Mouse (Mus musculus) CH12.LX (cell line): ENCODE results near the gene Erf. TPM values are rescaled to one million over a fixed set of nuclear protein-coding genes. Genes with fewer than 3 reads are reported as not detected.

ENCODE experiments used
- DNase-seq: peaks from one replicate; pipeline ENCODE4 v3.0.0-alpha.2; 2013; ENCODE audit errors: extremely low read depth
- H3K27ac ChIP-seq: 2 replicates; pipeline ENCODE4 v1.5.1; 2012; ENCODE audit warnings: low read depth, mild to moderate bottlenecking, control low read depth, moderate library complexity; ENCODE audit not compliant: insufficient read depth
- H3K27me3 ChIP-seq: replicated peaks from 2 replicates; pipeline ENCODE3; 2012; ENCODE audit warnings: inconsistent platforms
- H3K36me3 ChIP-seq, 2 experiments: replicated peaks in 1 of 2; 2 replicates each; pipeline versions ENCODE3 to v1.6.1; 2012; ENCODE audit warnings: inconsistent platforms in 1 of 2, low read length in 1 of 2, mild to moderate bottlenecking in 1 of 2, mixed read lengths in 1 of 2, moderate library complexity in 1 of 2; ENCODE audit not compliant: control insufficient read depth in 1 of 2, insufficient read depth in 1 of 2
- H3K4me1 ChIP-seq, 2 experiments: 2 replicates each; pipeline ENCODE4 v1.6.1; 2012; ENCODE audit warnings: inconsistent platforms in 1 of 2, moderate library complexity in 1 of 2; ENCODE audit not compliant: insufficient read depth in 2 of 2, control insufficient read depth in 1 of 2
- H3K4me2 ChIP-seq: 2 replicates; pipeline ENCODE4 v1.6.1; 2012; ENCODE audit warnings: low read depth, mild to moderate bottlenecking, control low read depth; ENCODE audit not compliant: poor library complexity, insufficient read depth, severe bottlenecking
- H3K4me3 ChIP-seq, 3 experiments: fragments of 150-350 bp in 1 of 3; sonication (generic) in 1 of 3; replicated peaks in 1 of 3; 2 replicates each; pipeline versions ENCODE3 to v1.5.1; 2011 to 2012; ENCODE audit warnings: low read depth in 2 of 3, low read length in 2 of 3, mild to moderate bottlenecking in 2 of 3, moderate library complexity in 2 of 3, control low read depth in 1 of 3, improper control_type of control experiment in 1 of 3, inconsistent platforms in 1 of 3, mixed read lengths in 1 of 3; ENCODE audit not compliant: poor library complexity in 1 of 3
- H3K79me2 ChIP-seq: replicated peaks from 2 replicates; pipeline ENCODE4 v1.6.1; 2012; ENCODE audit warnings: mild to moderate bottlenecking, moderate library complexity; ENCODE audit not compliant: control insufficient read depth, poor library complexity, insufficient read depth, severe bottlenecking; ENCODE audit errors: extremely low read depth
- H3K9ac ChIP-seq: 2 replicates; pipeline ENCODE4 v1.6.1; 2012; ENCODE audit warnings: low read depth, mild to moderate bottlenecking, control low read depth, moderate library complexity; ENCODE audit not compliant: insufficient read depth
- H3K9me3 ChIP-seq: replicated peaks from 2 replicates; pipeline ENCODE3; 2012; ENCODE audit warnings: low read length, inconsistent platforms, mixed read lengths
- BHLHE40 ChIP-seq: IDR thresholded peaks from 2 replicates; pipeline ENCODE4 v1.6.1; 2011; ENCODE audit warnings: mild to moderate bottlenecking, low read depth, low read length, improper control_type of control experiment
- CHD1 ChIP-seq: IDR thresholded peaks from 2 replicates; pipeline ENCODE4 v1.6.1; 2012; ENCODE audit warnings: low read depth, low read length, improper control_type of control experiment, inconsistent platforms
- CHD2 ChIP-seq: IDR thresholded peaks from 2 replicates; pipeline ENCODE4 v1.6.1; 2011; ENCODE audit warnings: low read length, improper control_type of control experiment
- CTCF ChIP-seq, 2 experiments: IDR thresholded peaks in 1 of 2; conservative IDR thresholded peaks in 1 of 2; 2 replicates each; pipeline ENCODE4 v1.5.1; 2011 to 2012; ENCODE audit warnings: low read depth in 2 of 2, low read length in 2 of 2, improper control_type of control experiment in 1 of 2, inconsistent platforms in 1 of 2, mild to moderate bottlenecking in 1 of 2, moderate library complexity in 1 of 2
- E2F4 ChIP-seq: IDR thresholded peaks from 2 replicates; pipeline ENCODE4 v1.6.1; 2011; ENCODE audit warnings: low read depth, low read length, improper control_type of control experiment; ENCODE audit not compliant: insufficient replicate concordance
- ELF1 ChIP-seq: IDR thresholded peaks from 2 replicates; pipeline ENCODE4 v1.6.1; 2014; ENCODE audit warnings: low read depth, mild to moderate bottlenecking, inconsistent platforms, low read length, improper control_type of control experiment
- EP300 ChIP-seq: IDR thresholded peaks from 2 replicates; pipeline ENCODE4 v1.6.1; 2011; ENCODE audit warnings: low read length, improper control_type of control experiment
- ETS1 ChIP-seq: conservative IDR thresholded peaks from 2 replicates; pipeline ENCODE4 v1.6.1; 2012; ENCODE audit warnings: low read depth, mild to moderate bottlenecking, inconsistent platforms, low read length, improper control_type of control experiment, moderate library complexity
- GABPA ChIP-seq: IDR thresholded peaks from 2 replicates; pipeline ENCODE4 v1.6.1; 2012; ENCODE audit warnings: low read depth, low read length, improper control_type of control experiment, inconsistent platforms; ENCODE audit not compliant: insufficient replicate concordance
- HCFC1 ChIP-seq: IDR thresholded peaks from 2 replicates; pipeline ENCODE4 v1.6.1; 2012; ENCODE audit warnings: low read depth, mild to moderate bottlenecking, inconsistent platforms, low read length, improper control_type of control experiment
- IRF4 ChIP-seq: IDR thresholded peaks from 2 replicates; pipeline ENCODE4 v1.6.1; 2014; ENCODE audit warnings: low read depth, mild to moderate bottlenecking, inconsistent platforms, low read length, improper control_type of control experiment
- JUN ChIP-seq: IDR thresholded peaks from 2 replicates; pipeline ENCODE4 v1.6.1; 2011; ENCODE audit warnings: low read depth, mild to moderate bottlenecking, low read length, improper control_type of control experiment, moderate library complexity; ENCODE audit not compliant: insufficient read depth
- JUND ChIP-seq: conservative IDR thresholded peaks from 2 replicates; pipeline ENCODE4 v1.6.1; 2011; ENCODE audit warnings: low read depth, low read length, improper control_type of control experiment
- KAT2A ChIP-seq: IDR thresholded peaks from 2 replicates; pipeline ENCODE4 v1.6.1; 2012; ENCODE audit warnings: low read length, improper control_type of control experiment, inconsistent platforms; ENCODE audit not compliant: insufficient replicate concordance
- MAFK ChIP-seq: IDR thresholded peaks from 2 replicates; pipeline ENCODE4 v1.6.1; 2011; ENCODE audit warnings: low read length, improper control_type of control experiment; ENCODE audit not compliant: insufficient replicate concordance
- MAX ChIP-seq: IDR thresholded peaks from 2 replicates; pipeline ENCODE4 v1.6.1; 2011; ENCODE audit warnings: low read length, improper control_type of control experiment
- MAZ ChIP-seq: IDR thresholded peaks from 2 replicates; pipeline ENCODE4 v1.6.1; 2012; ENCODE audit warnings: low read depth, mild to moderate bottlenecking, inconsistent platforms, low read length, improper control_type of control experiment, moderate library complexity
- MEF2A ChIP-seq: IDR thresholded peaks from 2 replicates; pipeline ENCODE4 v1.6.1; 2014; ENCODE audit warnings: low read depth, mild to moderate bottlenecking, inconsistent platforms, low read length, improper control_type of control experiment, borderline replicate concordance
- MYC ChIP-seq: IDR thresholded peaks from 2 replicates; pipeline ENCODE4 v1.6.1; 2011; ENCODE audit warnings: low read depth, mild to moderate bottlenecking, improper control_type of control experiment, low read length
- NRF1 ChIP-seq: IDR thresholded peaks from 2 replicates; pipeline ENCODE4 v1.6.1; 2014; ENCODE audit warnings: low read depth, mild to moderate bottlenecking, inconsistent platforms, low read length, improper control_type of control experiment, moderate library complexity
- PAX5 ChIP-seq: IDR thresholded peaks from 2 replicates; pipeline ENCODE4 v1.6.1; 2012; ENCODE audit warnings: low read length, inconsistent platforms, mixed read lengths
- POLR2A ChIP-seq: IDR thresholded peaks from 2 replicates; pipeline ENCODE4 v1.6.1; 2011; ENCODE audit warnings: low read depth, mild to moderate bottlenecking, improper control_type of control experiment, low read length
- POLR2AphosphoS2 ChIP-seq: IDR thresholded peaks from 2 replicates; pipeline ENCODE4 v1.6.1; 2011; ENCODE audit warnings: low read depth, low read length, improper control_type of control experiment
- RAD21 ChIP-seq: IDR thresholded peaks from 2 replicates; pipeline ENCODE4 v1.6.1; 2011; ENCODE audit warnings: low read depth, mild to moderate bottlenecking, low read length, improper control_type of control experiment, moderate library complexity
- RCOR1 ChIP-seq: conservative IDR thresholded peaks from 2 replicates; pipeline ENCODE4 v1.6.1; 2012; ENCODE audit warnings: low read depth, mild to moderate bottlenecking, inconsistent platforms, low read length, improper control_type of control experiment
- SIN3A ChIP-seq: IDR thresholded peaks from 2 replicates; pipeline ENCODE4 v1.6.1; 2012; ENCODE audit warnings: low read length, improper control_type of control experiment, inconsistent platforms
- SMC3 ChIP-seq: IDR thresholded peaks from 2 replicates; pipeline ENCODE4 v1.6.1; 2011; ENCODE audit warnings: low read depth, low read length, improper control_type of control experiment
- TBP ChIP-seq: conservative IDR thresholded peaks from 2 replicates; pipeline ENCODE4 v1.6.1; 2011; ENCODE audit warnings: low read depth, low read length, improper control_type of control experiment
- TCF12 ChIP-seq: IDR thresholded peaks from 2 replicates; pipeline ENCODE4 v1.6.1; 2014; ENCODE audit warnings: low read depth, mild to moderate bottlenecking, inconsistent platforms, low read length, improper control_type of control experiment
- UBTF ChIP-seq: IDR thresholded peaks from 2 replicates; pipeline ENCODE4 v1.6.1; 2012; ENCODE audit warnings: low read depth, mild to moderate bottlenecking, inconsistent platforms, low read length, improper control_type of control experiment, moderate library complexity
- USF1 ChIP-seq: IDR thresholded peaks from 2 replicates; pipeline ENCODE4 v1.6.1; 2014; ENCODE audit warnings: low read depth, mild to moderate bottlenecking, inconsistent platforms, low read length, improper control_type of control experiment
- USF2 ChIP-seq: conservative IDR thresholded peaks from 2 replicates; pipeline ENCODE4 v1.6.1; 2011; ENCODE audit warnings: low read depth, low read length, improper control_type of control experiment
- ZC3H11A ChIP-seq: IDR thresholded peaks from 2 replicates; pipeline ENCODE4 v1.6.1; 2012; ENCODE audit warnings: low read depth, mild to moderate bottlenecking, inconsistent platforms, low read length, improper control_type of control experiment
- ZKSCAN1 ChIP-seq: IDR thresholded peaks from 2 replicates; pipeline ENCODE4 v1.6.1; 2012; ENCODE audit warnings: low read depth, inconsistent platforms, low read length, improper control_type of control experiment, borderline replicate concordance
- ZMIZ1 ChIP-seq: IDR thresholded peaks from 2 replicates; pipeline ENCODE4 v1.6.1; 2012; ENCODE audit warnings: low read depth, mild to moderate bottlenecking, inconsistent platforms, low read length, improper control_type of control experiment
- ZNF384 ChIP-seq: IDR thresholded peaks from 2 replicates; pipeline ENCODE4 v1.6.1; 2012; ENCODE audit warnings: low read depth, low read length, improper control_type of control experiment, inconsistent platforms
- dilution Hi-C: fragments of 300-500 bp; cut with MboI; formaldehyde crosslinking; loops from 2 replicates; pipeline ENCODE4 v1.14.3; 2020; ENCODE audit warnings: low sequenced_read_pairs; ENCODE audit not compliant: extremely low pct_unique_long_range_greater_than_20kb, extremely low pct_ligation_motif_present
- in situ Hi-C: fragments of 300-500 bp; cut with MboI; formaldehyde crosslinking; loops from 3 replicates; pipeline ENCODE4 v1.14.3; 2019; ENCODE audit warnings: low sequenced_read_pairs, low pct_ligation_motif_present, low pct_unique_long_range_greater_than_20kb, mixed read lengths
- polyA plus RNA-seq: library from polyadenylated mRNA; unstranded; fragments of >175 nt; gene quantifications from 2 replicates; pipeline ENCODE4 v1.2.1, GENCODE M21; 2012; ENCODE audit warnings: low read depth; ENCODE audit not compliant: insufficient read length
- total RNA-seq, 2 experiments: library from RNA; depleted of rRNA; stranded (reverse); fragments of 300-350 nt in 1 of 2; fragments of >200 nt in 1 of 2; gene quantifications; 2 replicates each; pipeline ENCODE4 v1.2.3; 2012 to 2014

Erf gene
- total and polyA plus RNA-seq, 3 experiments = 6.1 to 15.4 (median 13.2) TPM

DNA sequence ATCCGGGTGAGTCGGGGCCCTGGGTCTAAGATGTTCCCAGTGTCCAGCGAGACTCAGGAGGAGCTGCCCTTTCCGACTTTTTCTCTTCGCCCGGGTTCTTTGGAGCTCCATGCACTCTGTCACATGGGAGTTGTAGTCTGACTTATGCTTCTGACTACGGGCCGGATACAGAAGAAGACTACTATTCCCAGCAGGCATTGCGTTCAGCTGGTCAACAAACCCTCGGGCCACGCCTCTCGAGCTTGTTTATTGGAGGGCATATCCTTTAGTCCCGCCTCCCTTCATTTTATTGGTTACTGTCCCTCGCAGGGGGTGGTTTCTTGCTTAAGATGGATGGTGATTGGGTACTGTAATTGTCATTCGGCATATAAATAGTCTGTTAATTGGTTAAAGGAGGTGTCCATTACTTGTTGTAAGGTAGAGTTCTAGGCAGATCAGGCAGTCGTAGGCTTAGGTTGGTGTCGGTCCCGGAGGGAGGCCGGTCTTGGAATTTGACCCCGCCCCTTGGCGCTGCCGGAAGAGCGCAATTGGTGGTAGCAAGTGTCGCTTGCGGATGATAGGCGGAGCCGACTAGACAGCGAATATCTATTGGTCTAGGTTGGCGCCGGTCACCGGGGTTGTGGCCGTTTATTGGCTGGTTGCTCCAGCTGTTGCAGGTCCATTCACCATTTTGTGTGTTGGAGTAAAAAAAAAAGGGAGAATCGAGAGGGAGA, 17.3 kb upstream of the Erf start (continued):
- TF ChIP-seq POLR2AphosphoS2 = no peak
- TF ChIP-seq CHD2 = peak; percentile 97
- TF ChIP-seq RCOR1 = no peak
- TF ChIP-seq, all 38 proteins: peak for 13

DNA sequence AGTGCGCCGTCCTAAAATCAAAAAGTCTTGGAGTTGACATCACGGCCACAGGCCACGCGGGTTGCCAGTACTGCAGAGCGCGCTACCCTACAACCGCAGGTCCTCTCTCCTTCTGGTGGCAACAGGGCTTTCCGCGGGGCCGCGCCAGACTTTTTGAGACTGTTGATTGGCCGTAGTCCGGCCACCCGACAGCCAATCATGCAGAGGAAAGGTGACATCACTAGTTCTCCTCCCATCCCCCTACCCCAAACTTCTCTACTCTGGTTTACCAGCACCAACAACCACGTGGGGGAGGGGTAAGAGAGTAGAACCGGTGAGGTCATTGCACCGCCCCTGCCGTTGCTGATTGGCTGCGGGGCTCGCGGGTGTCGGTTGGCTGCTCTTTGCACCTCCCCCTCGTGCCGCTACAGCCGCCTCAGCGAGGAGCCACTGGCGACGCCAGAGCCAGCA, 16.8 kb upstream of the Erf start, which contains the start of gene Cic:
Gene Cic (plus strand): TSS at position 404 of the 450 bp plus-strand sequence.
- Histone ChIP-seq H3K4me2 (peak within 1 kb of the TSS; percentile 90), H3K36me3 (peaks cover 15 to 19% of the 10 kb centered on the region in 2 experiments), H3K4me3 (peak within 1 kb of the TSS; percentile 77 to 97 (median 93)), H3K27me3 (no peaks in the 10 kb centered on the region), H3K27ac (peak within 1 kb of the TSS; percentile 74), H3K9ac (peak within 1 kb of the TSS; percentile 91), H3K79me2 (0 out of 2 replicates have a peak, but pooled peaks cover 2% of the 10 kb centered on the region), H3K9me3 (no peaks in the 10 kb centered on the region), H3K4me1 (peaks cover 22 to 35% of the 10 kb centered on the region in 2 experiments)
- in situ Hi-C loops (no loop called here), dilution Hi-C loops (no loop called here)
- DNase-seq = peak; percentile 100
- TF ChIP-seq SIN3A = peak; percentile 55
- TF ChIP-seq BHLHE40 = peak; percentile 23
- peak; percentile 96 for TF ChIP-seq CHD2
- no peak for TF ChIP-seq UBTF
- no peak for TF ChIP-seq ZC3H11A
- no peak for TF ChIP-seq RCOR1
- no peak for TF ChIP-seq CTCF (conservative IDR thresholded peaks at IDR 0.05 in 1 of 2, IDR thresholded peaks at IDR 0.05 in 1 of 2; ENCODE audit: low read depth in 2 of 2, low read length in 2 of 2)
- peak; percentile 54 for TF ChIP-seq USF1
- no peak for TF ChIP-seq USF2
- no peak for TF ChIP-seq SMC3
- TF ChIP-seq ZNF384 = no peak
- TF ChIP-seq GABPA = no peak
- TF ChIP-seq PAX5 = no peak
- TF ChIP-seq MAFK = no peak
- TF ChIP-seq E2F4 = peak; percentile 73; the same call in 1 of the 2 replicates
- TF ChIP-seq ETS1 = peak; percentile 82
- peak; percentile 92 for TF ChIP-seq POLR2A
- no peak for TF ChIP-seq NRF1
- TF ChIP-seq TBP = peak; percentile 56; the same call in 1 of the 2 replicates
- TF ChIP-seq TCF12 = peak; percentile 82
- no peak for TF ChIP-seq MAZ
- TF ChIP-seq HCFC1 = no peak
- TF ChIP-seq ZKSCAN1 = no peak
- peak; percentile 98 for TF ChIP-seq JUN
- peak; percentile 55; the same call in 1 of the 2 replicates for TF ChIP-seq ELF1
- no peak for TF ChIP-seq CHD1
- no peak for TF ChIP-seq RAD21
- TF ChIP-seq KAT2A = no peak
- no peak; the same call in 1 of the 2 replicates for TF ChIP-seq POLR2AphosphoS2
- TF ChIP-seq IRF4 = peak; percentile 35; the same call in 1 of the 2 replicates
- no peak for TF ChIP-seq EP300
- TF ChIP-seq MYC = peak; percentile 79
- peak; percentile 51 for TF ChIP-seq ZMIZ1
- TF ChIP-seq MAX = peak; percentile 93
- TF ChIP-seq JUND = peak; percentile 89
- peak; percentile 70 for TF ChIP-seq MEF2A
